Mouse (Mus musculus) cerebellum, postnatal 14 days (tissue): ENCODE results near the gene Gal3st2c.
"Not testable (repeated sequence)": the region's sequence is repeated elsewhere in the genome, so short reads cannot be mapped to it uniquely, and the experiment has no call there.

ENCODE experiments used
- DNase-seq, 2 experiments: peaks; one replicate each; pipeline ENCODE4 v3.0.0; 2021; ENCODE audit warnings: mixed read lengths in 2 of 2

The Gal3st2c gene

DNA sequence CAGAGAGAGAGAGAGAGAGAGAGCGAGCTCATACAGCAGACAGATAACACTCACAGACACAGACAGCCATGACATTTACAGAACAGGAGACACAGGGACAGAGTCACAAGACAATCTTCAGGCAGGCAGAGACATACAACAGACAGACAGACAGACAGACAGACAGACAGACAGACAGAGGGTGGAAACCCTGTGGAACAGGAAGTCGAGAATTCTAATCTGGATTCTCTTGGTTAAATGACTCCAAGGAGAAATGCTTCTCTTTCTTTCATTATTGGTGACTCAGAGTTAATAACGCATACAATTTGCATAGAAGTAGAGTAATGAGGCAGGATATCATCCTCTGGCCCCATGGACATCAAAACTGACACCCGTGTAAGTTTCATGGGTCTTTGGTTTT is 56.2 kb downstream of the Gal3st2c start:
- no peak for DNase-seq

DNA sequence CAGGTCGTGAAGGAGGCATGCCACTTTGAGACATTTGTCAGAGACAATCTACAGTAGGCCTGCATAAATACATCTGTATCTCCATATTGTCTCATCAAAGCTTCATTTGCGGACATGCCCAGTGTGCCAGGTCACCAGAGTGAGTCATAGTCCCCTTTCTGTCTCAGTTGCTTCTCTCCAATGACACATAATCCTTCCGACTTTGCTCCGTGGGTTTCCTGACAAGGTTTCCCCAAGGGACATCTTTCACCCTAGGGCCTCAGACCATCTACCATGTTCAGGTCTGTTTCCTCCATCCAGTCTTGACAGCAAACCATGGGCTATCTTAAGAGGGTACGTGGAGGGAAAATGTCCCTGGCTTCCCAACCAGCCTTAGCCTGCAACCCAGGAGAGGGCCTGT is 60.8 kb downstream of the Gal3st2c start:
- no peak for DNase-seq

DNA sequence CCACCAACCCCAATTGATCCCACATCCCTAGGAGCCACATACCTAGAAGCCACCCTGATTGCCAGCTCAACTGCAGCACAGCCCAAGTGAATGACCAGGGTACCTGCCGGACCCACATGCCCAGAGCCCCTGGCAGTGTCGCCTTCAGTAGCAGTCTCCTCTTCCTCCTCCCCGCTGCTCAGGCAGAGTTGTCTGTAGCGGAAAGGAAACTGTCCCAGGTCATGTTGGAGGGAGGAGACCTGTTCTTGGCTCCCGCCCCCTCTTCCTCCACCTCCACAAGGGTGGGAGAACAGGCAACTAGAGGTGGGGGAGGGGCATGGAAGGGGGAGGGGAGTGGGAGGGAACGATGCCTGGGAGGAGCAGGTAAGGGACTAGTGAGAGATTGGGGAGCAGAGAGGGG is 62.1 kb downstream of the Gal3st2c start, which contains the start of gene Pdcd1:
TSS of gene Pdcd1 (minus strand) at position 181 of the 400 bp plus-strand sequence.
- DNase-seq: no peak

DNA sequence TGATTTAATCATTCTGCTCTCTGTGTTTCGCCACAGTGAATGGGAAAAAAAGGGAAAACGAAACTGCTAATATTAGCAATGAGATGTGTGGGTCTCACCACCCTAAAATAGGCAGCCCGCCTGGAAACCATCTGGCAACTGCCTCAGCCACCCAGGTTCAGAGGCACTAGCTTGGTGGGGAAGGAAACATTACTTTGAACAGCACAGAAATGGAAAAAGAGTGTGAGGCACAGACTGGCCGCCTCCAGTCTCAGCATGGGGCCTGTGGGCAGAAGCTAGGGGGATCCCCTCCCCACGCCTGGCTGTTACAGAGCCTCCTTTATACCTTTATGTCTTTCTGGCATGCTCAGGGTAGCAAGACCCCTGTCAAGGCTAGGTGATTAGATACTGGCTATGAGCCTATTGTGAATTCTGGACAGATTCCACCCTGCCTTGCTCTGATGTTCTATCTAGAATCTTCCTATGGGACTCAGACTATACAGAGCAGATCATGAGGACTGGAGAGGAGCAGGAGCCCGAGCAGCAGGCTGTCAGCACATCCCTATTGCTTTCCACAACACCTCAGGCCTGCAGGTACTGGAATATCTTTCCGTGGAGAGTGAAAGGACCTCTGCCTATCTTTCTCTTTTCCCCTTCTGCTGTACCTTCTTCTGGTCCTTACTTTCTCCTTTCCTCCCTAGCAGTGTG is 63.4 kb downstream of the Gal3st2c start:
- peak in 1 of 2 experiments; percentile 19 for DNase-seq

DNA sequence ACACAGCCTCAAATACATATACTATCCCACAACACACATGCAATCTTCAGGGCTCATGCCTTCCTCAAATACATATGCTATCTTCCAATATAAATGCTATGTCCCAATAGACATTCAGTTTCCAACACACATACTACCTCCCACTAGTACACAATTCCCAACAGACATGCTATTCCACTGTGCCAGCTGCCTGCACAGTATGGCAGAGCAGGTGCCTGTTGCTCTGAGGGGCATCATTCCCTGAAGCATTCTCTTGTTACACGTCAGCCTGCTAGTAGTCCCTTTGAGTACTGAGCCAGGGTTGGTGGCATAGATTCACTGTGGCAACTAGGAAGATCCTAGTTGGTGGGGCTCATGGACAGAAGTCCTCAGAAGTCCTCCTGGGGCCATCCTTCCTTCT is 64.2 kb downstream of the Gal3st2c start:
- DNase-seq: no peak

DNA sequence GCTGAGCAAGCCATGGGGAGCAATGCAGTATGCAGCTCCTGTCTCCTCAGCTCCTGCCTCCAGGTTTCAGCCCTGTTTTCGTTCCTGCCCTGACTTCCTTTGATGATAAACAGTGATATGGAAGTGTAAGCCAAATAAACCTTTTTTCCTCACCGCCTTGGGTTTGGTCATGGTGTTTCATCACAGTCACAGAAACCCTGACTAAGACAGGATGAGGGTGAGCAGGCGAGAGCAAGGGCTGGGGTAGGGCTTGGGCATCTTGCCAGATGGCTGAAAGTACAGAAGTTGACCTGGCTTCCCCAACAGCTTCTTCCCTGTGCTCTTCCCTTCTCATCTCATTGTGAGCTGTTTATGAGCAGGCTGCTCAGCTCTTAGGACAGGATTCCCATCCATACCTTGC is 65.7 kb downstream of the Gal3st2c start:
- no peak for DNase-seq

DNA sequence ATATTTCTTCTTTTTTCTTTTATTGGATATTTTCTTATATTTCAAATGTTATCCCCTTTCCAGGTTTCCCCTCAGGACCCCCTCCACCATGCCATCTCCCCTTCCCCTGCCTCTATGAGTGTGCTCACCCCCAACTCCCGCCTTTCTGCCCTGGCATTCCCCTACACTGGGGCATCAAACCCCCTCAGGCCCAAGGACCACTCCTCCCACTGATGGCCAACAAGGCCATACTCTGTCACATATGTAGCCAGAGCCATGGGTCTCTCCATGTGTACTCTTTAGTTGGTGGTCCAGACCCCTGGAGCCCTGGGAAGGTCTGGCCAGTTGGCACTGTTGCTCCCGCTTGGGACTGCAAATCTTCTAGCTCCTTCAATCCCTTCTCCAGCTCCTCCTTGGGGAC is 67.1 kb downstream of the Gal3st2c start:
- DNase-seq: no peak

DNA sequence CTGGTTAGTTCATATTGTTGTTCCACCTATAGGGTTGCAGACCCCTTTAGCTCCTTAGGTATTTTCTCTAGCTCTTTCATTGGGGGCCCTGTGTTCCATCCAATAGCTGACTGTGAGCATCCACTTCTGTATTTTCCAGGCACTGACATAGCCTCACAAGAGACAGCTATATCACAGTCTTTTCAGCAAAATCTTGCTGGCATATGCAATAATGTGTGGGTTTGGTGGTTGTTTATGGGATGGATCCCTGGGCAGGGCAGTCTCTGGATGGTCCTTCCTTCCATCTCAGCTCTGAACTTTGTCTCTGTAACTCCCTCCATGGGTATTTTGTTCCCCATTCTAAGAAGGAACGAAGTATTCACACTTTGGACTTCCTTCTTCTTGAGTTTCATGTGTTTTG is 68.0 kb downstream of the Gal3st2c start:
- not testable (repeated sequence) for DNase-seq
